Mouse (Mus musculus): ENCODE measurements around the gene Slc13a2.

The Slc13a2 gene

DNA sequence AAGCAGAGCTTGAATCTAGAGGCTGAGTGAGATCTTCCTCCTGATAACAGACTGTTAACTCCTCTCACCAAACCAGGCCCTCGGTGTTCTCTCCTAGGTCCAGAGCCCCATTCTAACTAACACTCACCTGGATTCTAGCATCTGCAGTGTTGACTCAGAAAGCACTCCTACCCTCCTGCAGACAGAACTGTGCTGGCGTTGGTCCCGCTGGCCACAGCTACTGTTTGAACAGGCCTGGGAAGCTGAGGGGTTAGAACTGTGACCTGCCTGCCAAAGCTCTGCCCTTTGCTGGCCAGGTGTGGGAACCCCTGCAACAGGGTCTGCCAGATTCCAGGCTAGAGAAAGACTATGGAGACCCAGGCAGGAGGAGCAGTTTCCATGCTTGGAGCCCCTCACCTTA is 29.3 kb downstream of the Slc13a2 start:
- DNase-seq (ENCODE audit: low spot score) = no peak

DNA sequence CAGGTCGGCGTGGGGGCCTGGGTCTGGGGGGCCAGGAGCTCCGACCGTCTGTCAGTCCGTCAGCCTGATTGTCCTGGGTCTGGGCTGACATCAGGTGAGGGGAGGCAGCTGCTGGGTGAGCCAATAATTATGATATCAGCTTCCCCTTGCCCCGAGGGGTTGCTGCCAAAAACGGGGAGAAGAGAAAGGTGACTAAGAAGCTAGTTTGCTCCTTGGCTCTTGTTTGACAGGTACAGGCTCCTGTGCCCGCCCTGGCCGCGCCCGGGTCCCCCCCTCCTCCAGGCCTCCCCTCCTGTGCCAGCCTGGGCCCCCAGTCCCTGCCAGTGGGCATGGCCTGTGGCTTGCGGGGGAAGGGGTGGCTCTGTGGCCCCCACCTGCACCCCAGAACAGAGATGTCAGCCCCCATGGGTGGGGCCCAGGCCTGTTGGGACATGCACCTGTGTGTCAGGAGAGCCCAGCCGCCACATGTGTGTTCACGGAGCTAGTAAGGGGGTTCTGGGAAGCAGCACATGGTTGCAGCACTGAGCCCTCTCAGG is 35.4 kb downstream of the Slc13a2 start, which contains the start of gene Foxn1:
Foxn1 (minus strand) TSS at position 51 of the 536 bp plus-strand sequence.
- no peak for DNase-seq (ENCODE audit: low spot score)

GRCm38 (mm10) chr11:78385776-78386175 is 36.2 kb downstream of the Slc13a2 start:
- DNase-seq (ENCODE audit: low spot score) = no peak

DNA sequence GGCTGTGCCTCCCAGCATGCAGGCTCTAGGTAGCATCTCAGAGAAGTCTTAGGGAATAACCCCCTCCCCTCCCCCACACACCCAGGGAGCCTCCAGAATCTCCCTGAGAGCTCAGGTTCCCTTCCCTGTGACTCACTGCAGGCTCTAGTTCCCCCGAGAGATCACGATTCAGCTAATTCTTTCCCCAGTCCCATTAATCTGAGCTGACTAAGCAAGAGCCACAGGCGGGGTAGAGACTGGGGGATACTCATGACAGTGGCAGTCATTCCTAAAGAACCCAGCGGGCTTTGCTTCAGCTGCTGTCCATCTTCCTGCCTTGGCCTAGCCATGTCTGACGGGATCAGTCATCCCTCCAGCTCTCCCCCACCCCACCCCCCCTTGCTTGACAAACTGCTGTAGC is 39.3 kb downstream of the Slc13a2 start:
- no peak for DNase-seq (ENCODE audit: low spot score)

DNA sequence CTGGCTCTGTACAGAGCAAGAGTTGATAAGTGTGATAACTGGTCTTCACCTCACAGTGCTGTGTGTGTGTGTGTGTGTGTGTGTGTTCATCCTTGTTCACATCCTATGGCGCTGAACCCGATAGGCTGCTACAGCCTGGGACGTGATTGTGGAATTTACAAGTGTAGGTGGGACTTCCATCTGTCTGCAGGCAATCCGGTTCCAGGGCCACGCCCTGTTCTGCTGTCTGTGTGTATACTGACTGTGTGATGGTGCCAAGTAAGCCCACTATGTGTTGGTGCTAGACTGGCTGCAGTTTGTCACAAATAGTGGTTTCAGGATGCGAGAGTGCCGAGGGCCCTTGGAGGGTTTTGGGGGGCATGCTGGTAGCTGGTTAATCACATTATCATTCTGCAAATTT is 39.7 kb downstream of the Slc13a2 start:
- no peak for DNase-seq (ENCODE audit: low spot score)

- DNase-seq (ENCODE audit: low spot score) = no peak
Measured at GRCm38 (mm10) chr11:78380996-78381395, 41.0 kb downstream of the Slc13a2 start.

DNA sequence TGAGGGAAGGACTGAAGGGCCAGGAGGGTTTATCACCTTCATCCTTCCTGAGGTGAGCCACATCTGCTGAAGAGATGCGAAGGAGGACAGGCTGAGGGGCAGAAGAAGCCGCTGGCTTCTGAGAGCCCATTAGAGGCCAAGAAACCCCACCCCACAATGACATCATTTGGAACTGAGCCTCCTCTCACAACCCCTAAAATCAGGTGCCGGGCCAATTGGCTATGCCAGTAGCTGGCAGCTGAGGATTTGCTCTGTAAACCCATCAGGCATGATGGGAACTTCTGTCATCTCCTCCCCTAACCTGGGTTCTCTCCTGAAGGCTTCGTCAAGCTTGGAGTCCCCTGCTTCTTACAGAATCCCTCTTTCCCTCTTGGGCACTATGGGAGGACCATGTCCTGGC is 41.7 kb downstream of the Slc13a2 start:
- no peak for DNase-seq (ENCODE audit: low spot score)

DNA sequence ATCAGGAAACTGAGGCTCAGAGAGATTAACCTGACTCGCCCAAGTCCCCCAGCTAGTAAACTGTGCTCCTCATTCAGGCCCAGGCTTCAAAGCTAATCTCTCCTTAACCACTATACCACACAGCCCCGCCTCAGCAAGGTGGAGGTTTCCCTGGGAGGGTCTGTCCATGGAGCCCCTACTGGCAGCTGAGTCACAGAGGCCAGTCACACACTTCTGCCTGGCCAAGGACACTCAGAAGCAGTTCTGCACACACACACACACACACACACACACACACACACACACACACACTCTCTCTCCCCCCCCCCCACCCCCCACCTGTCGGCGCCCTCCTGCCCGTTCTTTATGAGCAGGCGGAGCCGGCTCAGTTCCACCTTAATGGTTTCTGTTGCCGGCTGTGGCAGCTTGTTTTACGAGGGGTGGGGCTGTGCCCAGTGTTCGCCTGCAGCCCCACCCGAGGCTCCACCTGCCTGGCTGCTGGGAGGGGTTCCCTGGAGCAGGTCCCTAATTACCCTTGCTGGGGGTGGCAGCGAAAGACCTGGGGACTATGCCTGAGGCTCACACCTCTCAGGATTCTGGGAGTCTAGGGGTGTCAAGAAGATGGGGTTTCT is 44.4 kb downstream of the Slc13a2 start:
- no peak for DNase-seq (ENCODE audit: low spot score)

- no peak for DNase-seq (ENCODE audit: low spot score)
Measured at GRCm38 (mm10) chr11:78374147-78374546, 47.9 kb downstream of the Slc13a2 start.

DNA sequence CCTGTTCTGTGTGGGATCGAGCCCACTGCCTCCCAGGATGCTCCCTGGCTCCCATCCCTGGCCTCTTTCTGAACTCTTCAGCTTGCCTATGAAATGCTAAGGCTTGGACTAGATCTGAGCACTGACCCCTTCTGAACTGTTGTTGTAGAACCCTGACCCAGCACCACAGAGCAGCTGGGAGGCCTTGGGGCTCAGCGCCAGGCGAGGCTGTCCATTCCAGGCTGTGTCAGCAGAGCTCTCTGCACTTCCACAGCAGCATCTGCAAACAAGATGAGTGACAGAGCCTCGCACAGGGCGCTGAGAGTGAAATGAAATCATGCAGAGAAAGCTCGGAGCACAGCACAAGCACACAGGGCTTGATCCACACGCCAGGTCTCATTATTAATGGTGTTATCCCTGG is 49.4 kb downstream of the Slc13a2 start:
- DNase-seq (ENCODE audit: low spot score) = peak; percentile 29

- DNase-seq (ENCODE audit: low spot score) = no peak
Measured at GRCm38 (mm10) chr11:78372166-78372565, 49.9 kb downstream of the Slc13a2 start.

DNA sequence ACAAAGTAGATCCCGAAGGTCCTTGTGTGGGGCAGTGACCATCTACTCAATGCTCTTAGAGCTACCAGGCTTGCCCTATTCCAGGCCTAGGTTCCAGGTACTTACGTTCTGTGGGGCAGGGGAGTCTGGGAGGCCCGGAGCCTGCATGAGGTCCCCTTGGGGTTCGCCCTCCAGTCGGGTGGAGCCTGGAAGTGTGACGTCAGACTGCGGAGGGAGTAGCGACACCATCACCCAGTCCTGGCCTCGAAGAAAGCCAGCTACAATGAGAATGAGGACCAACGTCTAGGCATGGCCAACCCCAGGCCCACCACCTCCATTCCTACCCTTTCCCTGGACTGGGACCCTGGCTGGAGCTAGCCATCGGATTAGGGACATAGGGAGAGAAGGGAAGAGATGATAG is 50.3 kb downstream of the Slc13a2 start:
- no peak for DNase-seq (ENCODE audit: low spot score)

GRCm38 (mm10) chr11:78370389-78370788 is 51.6 kb downstream of the Slc13a2 start:
- no peak for DNase-seq (ENCODE audit: low spot score)

DNA sequence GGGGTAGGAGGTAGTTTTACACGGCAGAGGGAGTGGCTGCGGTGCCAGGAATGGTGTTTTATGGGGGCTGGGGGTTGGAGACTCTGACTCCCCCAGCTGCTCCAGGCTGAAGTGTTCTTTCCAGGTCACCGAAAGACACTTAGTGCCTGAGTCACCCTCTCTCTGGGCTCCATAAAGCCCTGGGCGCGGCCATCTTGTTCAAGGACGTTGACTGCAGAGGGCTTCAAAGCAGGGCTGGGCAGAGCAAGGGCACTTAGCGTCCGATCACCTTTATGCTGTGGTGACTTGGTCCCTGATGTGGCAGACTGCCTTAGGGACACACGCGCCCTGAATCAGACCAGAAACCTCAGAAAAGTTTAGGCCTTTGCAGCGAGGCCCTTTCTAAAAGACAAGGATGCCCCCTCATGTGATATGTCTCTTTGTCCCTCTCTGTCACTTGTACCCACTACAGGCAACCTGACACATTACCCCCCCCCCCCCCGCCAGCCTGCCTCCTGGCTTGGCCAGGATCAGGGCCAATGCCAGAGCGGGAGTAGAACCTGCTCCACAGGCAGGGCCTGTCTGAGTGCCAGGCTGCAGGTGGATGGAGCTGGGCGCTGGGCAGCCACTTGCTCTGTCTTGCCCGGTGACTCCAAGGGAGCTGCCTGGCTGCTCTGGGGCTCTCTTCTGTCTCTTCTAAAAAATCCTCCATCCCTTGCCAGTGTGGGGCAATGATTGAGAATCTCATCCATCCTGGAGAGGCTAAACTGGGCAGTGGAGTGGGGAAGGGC is 54.4 kb downstream of the Slc13a2 start:
- DNase-seq (ENCODE audit: low spot score) = no peak

GRCm38 (mm10) chr11:78364103-78364502 is 57.9 kb downstream of the Slc13a2 start:
- no peak for DNase-seq (ENCODE audit: low spot score)

GRCm38 (mm10) chr11:78363309-78364007 is 58.6 kb downstream of the Slc13a2 start:
- no peak for DNase-seq (ENCODE audit: low spot score)

DNA sequence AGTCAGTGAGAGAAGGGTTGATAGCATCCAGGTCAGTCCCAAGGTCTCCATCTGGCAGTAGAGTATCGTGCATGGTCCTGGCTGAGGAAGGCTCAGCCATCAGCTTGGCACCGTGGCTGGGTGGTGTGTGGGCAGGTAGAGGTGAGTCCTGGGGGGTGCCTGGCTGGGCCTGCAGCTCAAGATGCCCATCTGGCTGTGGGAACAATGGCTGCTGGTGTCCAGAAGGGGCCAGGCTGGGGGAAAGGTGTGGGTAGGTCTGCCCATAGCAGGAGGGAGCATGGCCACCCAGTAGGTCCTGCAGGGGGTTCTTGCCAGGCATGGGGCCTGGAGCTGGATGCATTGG is 61.3 kb downstream of the Slc13a2 start:
- no peak for DNase-seq (ENCODE audit: low spot score)

GRCm38 (mm10) chr11:78360125-78360788 is 61.8 kb downstream of the Slc13a2 start:
- DNase-seq (ENCODE audit: low spot score) = peak; percentile 62

DNA sequence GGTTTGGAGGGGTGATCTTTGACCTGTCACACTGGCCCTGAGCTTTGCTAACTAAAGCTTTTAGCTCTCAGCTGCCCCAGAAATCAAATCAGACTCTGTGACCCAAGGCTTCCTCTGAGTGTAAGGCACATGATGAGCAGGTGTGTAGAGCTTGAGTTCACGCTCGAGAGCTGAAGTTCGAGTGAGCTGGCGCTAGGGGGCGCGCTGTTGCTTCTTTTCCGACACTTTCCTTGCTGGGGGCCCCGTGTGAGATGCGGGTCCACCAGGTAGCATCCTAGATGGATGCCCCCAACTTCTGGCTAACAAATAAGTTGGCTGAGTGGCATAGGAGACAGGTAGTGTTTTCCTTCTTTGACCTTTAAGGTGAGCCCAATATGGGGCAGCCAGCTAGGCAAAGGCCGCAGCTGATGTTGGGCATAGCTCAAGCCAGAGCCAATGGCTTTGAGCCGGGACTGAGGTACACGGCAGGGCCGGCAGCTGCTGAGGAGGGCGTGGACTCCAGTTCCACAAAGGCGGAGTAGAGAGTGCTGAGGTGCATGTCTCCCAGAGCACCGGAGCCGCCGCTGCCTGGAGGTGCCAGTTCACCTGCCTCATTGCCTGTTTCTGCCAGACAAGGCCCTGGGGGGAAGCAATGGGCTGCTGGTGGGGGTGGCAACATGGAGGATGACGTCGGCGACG is 63.5 kb downstream of the Slc13a2 start:
- DNase-seq (ENCODE audit: low spot score) = peak; percentile 33

GRCm38 (mm10) chr11:78355471-78356238 is 66.4 kb downstream of the Slc13a2 start:
- DNase-seq (ENCODE audit: low spot score) = peak; percentile 53

- DNase-seq (ENCODE audit: low spot score) = no peak
Measured at GRCm38 (mm10) chr11:78354905-78355304, 67.1 kb downstream of the Slc13a2 start.

Data from ovary, postnatal 14 days (tissue).